ENCODE assay signal across 7 mouse cellular contexts in the genomic region with DNA sequence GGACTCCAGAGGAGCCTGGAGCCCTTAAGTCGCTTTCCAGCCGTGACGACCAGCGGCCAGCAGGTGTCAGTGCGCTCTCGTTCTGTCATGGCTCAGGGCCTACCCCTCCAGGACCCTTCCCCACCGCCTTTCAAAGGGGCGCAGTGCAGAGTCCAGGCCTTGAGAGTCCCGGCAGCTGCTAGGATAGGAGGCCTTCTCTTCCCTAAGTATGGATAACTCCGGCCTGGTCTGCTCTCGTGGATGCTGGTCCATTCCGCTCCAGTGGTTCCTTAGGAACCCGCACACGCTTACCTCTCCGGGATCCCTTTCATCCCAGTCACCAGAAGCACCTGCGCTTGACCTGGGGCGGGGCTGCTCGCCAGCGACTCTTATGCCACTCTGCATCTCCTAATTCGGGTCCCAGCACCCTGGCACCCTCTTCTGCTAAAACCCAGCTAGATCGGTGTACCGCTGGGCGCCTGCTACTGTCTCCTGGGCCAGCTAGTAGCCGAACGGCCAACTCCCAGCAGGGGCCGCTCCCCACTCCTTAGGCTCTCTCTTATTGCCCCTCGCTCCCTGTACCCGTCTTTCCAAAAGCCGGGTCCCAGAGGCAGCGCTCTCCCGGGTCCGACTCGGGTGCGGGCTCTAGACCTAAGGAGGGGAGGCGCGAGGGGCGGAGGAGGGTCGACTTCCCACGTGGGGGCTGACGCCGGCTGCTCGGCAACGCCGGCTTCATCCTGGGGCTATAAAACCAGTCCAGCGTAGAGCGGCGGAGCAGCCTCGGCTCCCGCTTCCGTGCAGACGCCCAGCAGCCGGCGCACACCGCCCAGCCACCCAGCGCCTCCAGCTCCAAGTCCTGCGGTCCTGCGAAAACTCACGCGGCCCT. TPM values are rescaled to one million over a fixed set of nuclear protein-coding genes. Genes with fewer than 3 reads are reported as not detected.
A peak's percentile ranks its signal among the peaks of the same experiment; 100 is the strongest.
DNase-seq lines count a peak whose midpoint lies in the region; ATAC-seq and TF ChIP-seq lines count a peak whose summit lies in the region.

No protein-coding gene starts in this region.

- ATAC-seq in inflammation-experienced regulatory T-cells, adult 6 months = peak; percentile 32
- ATAC-seq in megakaryocyte progenitor cell, adult 5-6 weeks (replicated peaks; ENCODE audit: poor library complexity) = peak; percentile 40

- peak; percentile 70 for TF ChIP-seq CTCF in gastrocnemius, adult 2 months (IDR thresholded peaks at IDR 0.05)

- peak overlapping the region; percentile 72 for H3K27ac ChIP-seq in gastrocnemius, adult 2 months

- DNase-seq in adrenal gland, adult (ENCODE audit: inconsistent age in 2 of 2, low spot score in 1 of 2) = peak; percentile 39 to 87
- DNase-seq in cerebellum, postnatal 36 days = peak; percentile 62 to 65
- DNase-seq in gastrocnemius, adult 2 months = peak; percentile 47
- peak; percentile 35 to 68 for DNase-seq in left cerebral cortex, adult 8-10 months (ENCODE audit: low spot score in 2 of 2)
- peak; percentile 66 to 72 for DNase-seq in right cerebral cortex, postnatal 36 days (ENCODE audit: low spot score in 2 of 2)

- intact Hi-C loops in gastrocnemius, adult 2 months (cut with DNase I) = loop anchor here (10.0 kb wide), 2 partner anchors 200 to 1160 kb away; no protein-coding TSS in a partner anchor

- H3K4me3 ChIP-seq in gastrocnemius, adult 2 months = peak overlapping the region; percentile 81

RNA-seq across cellular contexts. Expression of gene Adra2a, which starts 0.8 kb away (rescaled TPM):
- total RNA-seq in gastrocnemius, adult 2 months (2021) = under 1 TPM; 0.28 to 0.36 TPM
- polyA plus RNA-seq in inflammation-experienced regulatory T-cells, adult 6 months (2017; shearing (Covaris generic)) = not detected
- total RNA-seq in left cerebral cortex, adult 8-10 months (2022) = 10 to 100 TPM; 11.9 to 15.9 (median 15.2) TPM
- not detected in 2 replicates for total RNA-seq in megakaryocyte progenitor cell, adult 5-6 weeks (2015)
- total RNA-seq in megakaryocyte progenitor cell, adult 5-6 weeks (2017) = 0.12 TPM in 1 of 2 replicates, not detected in the other

Comparison
In these comparisons a context has a peak if more than half of its experiments do, and no peak if none do; other contexts are left out.
1. Peak in every context shown above with its lines: DNase-seq, ATAC-seq, H3K4me3 ChIP-seq and H3K27ac ChIP-seq.
2. RNA of gene Adra2a, which starts 0.8 kb away (total RNA-seq): 11.9 to 15.9 TPM in left cerebral cortex, adult 8-10 months; 0.28 to 0.36 TPM in gastrocnemius, adult 2 months and 0.12 TPM in megakaryocyte progenitor cell, adult 5-6 weeks; every median in the first group is over 4 times any median in the second.